Mouse (Mus musculus): ENCODE measurements around the gene Tmc5. TPM values are rescaled to one million over a fixed set of nuclear protein-coding genes. Genes with fewer than 3 reads are reported as not detected.
A peak's percentile ranks its signal among the peaks of the same experiment; 100 is the strongest.

Tmc5 gene
- polyA plus RNA-seq, 1 experiment from 2014 or later = 0.91 TPM

GRCm38 (mm10) chr7:118590726-118591305 is 6.3 kb upstream of the Tmc5 start:
- Histone ChIP-seq H3K27ac (no peak overlapping the region), H3K4me1 (replicated peaks; ENCODE audit: insufficient read depth, low read length) (peaks cover 3% of the 10 kb centered on the region; the same call in 1 of the 2 replicates), H3K36me3 (ENCODE audit: insufficient read depth, low read length) (no peaks in the 10 kb centered on the region), H3K9ac (ENCODE audit: low read depth, low read length) (no peak overlapping the region), H3K27me3 (ENCODE audit: insufficient read depth, low read length) (no peaks in the 10 kb centered on the region), H3K4me3 (replicated peaks; ENCODE audit: low read depth, low read length) (no peak overlapping the region), H3K9me3 (replicated peaks; ENCODE audit: low read length) (no peaks in the 10 kb centered on the region), H3K4me2 (ENCODE audit: low read length) (no peak overlapping the region)
- ATAC-seq (replicated peaks; ENCODE audit: low FRiP score, low read depth) (no peak), DNase-seq (ENCODE audit: low spot score) (no peak)
- no peak for TF ChIP-seq CTCF (IDR thresholded peaks at IDR 0.05; ENCODE audit: low read depth)
- WGBS = 90% methylated on average over 5 of the region's 5 CpGs

GRCm38 (mm10) chr7:118592146-118592545 is 5.0 kb upstream of the Tmc5 start:
- ATAC-seq (replicated peaks; ENCODE audit: low FRiP score, low read depth) = no peak
- peaks cover 3% of the 10 kb centered on the region; the same call in 1 of the 2 replicates for H3K4me1 ChIP-seq (replicated peaks; ENCODE audit: insufficient read depth, low read length)
- DNase-seq (ENCODE audit: low spot score) = no peak
- no peaks in the 10 kb centered on the region for H3K36me3 ChIP-seq (ENCODE audit: insufficient read depth, low read length)
- no peak overlapping the region for H3K9ac ChIP-seq (ENCODE audit: low read depth, low read length)
- no peaks in the 10 kb centered on the region for H3K27me3 ChIP-seq (ENCODE audit: insufficient read depth, low read length)
- H3K4me2 ChIP-seq (ENCODE audit: low read length) = no peak overlapping the region
- no peak for TF ChIP-seq CTCF (IDR thresholded peaks at IDR 0.05; ENCODE audit: low read depth)
- H3K27ac ChIP-seq = no peak overlapping the region
- no peak overlapping the region for H3K4me3 ChIP-seq (replicated peaks; ENCODE audit: low read depth, low read length)
- WGBS = 49% methylated on average over 6 of the region's 6 CpGs
- no peaks in the 10 kb centered on the region for H3K9me3 ChIP-seq (replicated peaks; ENCODE audit: low read length)

GRCm38 (mm10) chr7:118593567-118594407 is 3.3 kb upstream of the Tmc5 start:
- 16% methylated on average over 9 of the region's 9 CpGs for WGBS
- 0 out of 2 replicates have a peak overlapping the region, but pooled peaks have one; percentile 8 for H3K27ac ChIP-seq
- TF ChIP-seq CTCF (IDR thresholded peaks at IDR 0.05; ENCODE audit: low read depth) = no peak
- H3K36me3 ChIP-seq (ENCODE audit: insufficient read depth, low read length) = no peaks in the 10 kb centered on the region
- no peaks in the 10 kb centered on the region for H3K27me3 ChIP-seq (ENCODE audit: insufficient read depth, low read length)
- DNase-seq (ENCODE audit: low spot score) (peak; percentile 77), ATAC-seq (replicated peaks; ENCODE audit: low FRiP score, low read depth) (peak; percentile 74)
- no peak overlapping the region for H3K9ac ChIP-seq (ENCODE audit: low read depth, low read length)
- no peak overlapping the region for H3K4me2 ChIP-seq (ENCODE audit: low read length)
- H3K4me3 ChIP-seq (replicated peaks; ENCODE audit: low read depth, low read length) = no peak overlapping the region
- H3K9me3 ChIP-seq (replicated peaks; ENCODE audit: low read length) = no peaks in the 10 kb centered on the region
- H3K4me1 ChIP-seq (replicated peaks; ENCODE audit: insufficient read depth, low read length) = peaks cover 7% of the 10 kb centered on the region; the same call in 1 of the 2 replicates

GRCm38 (mm10) chr7:118594611-118595010 is 2.5 kb upstream of the Tmc5 start:
- no peak for ATAC-seq (replicated peaks; ENCODE audit: low FRiP score, low read depth)
- Histone ChIP-seq H3K4me1 (replicated peaks; ENCODE audit: insufficient read depth, low read length) (peaks cover 7% of the 10 kb centered on the region; the same call in 1 of the 2 replicates), H3K27me3 (ENCODE audit: insufficient read depth, low read length) (no peaks in the 10 kb centered on the region), H3K27ac (no peak overlapping the region), H3K36me3 (ENCODE audit: insufficient read depth, low read length) (no peaks in the 10 kb centered on the region), H3K4me3 (replicated peaks; ENCODE audit: low read depth, low read length) (no peak overlapping the region), H3K4me2 (ENCODE audit: low read length) (peak overlapping the region; percentile 32), H3K9ac (ENCODE audit: low read depth, low read length) (no peak overlapping the region), H3K9me3 (replicated peaks; ENCODE audit: low read length) (no peaks in the 10 kb centered on the region)
- WGBS = 39% methylated on average over 10 of the region's 10 CpGs
- no peak for TF ChIP-seq CTCF (IDR thresholded peaks at IDR 0.05; ENCODE audit: low read depth)
- DNase-seq (ENCODE audit: low spot score) = no peak

- H3K9ac ChIP-seq (ENCODE audit: low read depth, low read length) = no peak overlapping the region
Observed at GRCm38 (mm10) chr7:118595228-118595627, 1.9 kb upstream of the Tmc5 start.

GRCm38 (mm10) chr7:118596271-118596670 is 826 bp upstream of the Tmc5 start:
- ATAC-seq (replicated peaks; ENCODE audit: low FRiP score, low read depth) = no peak
- H3K36me3 ChIP-seq (ENCODE audit: insufficient read depth, low read length) = no peaks in the 10 kb centered on the region
- 77% methylated on average over 11 of the region's 11 CpGs for WGBS

More at GRCm38 (mm10) chr7:118595228-118595627, 1.9 kb upstream of the Tmc5 start:
- Histone ChIP-seq H3K27ac (no peak overlapping the region), H3K4me3 (replicated peaks; ENCODE audit: low read depth, low read length) (no peak overlapping the region), H3K36me3 (ENCODE audit: insufficient read depth, low read length) (no peaks in the 10 kb centered on the region), H3K4me2 (ENCODE audit: low read length) (peak overlapping the region; percentile 32), H3K4me1 (replicated peaks; ENCODE audit: insufficient read depth, low read length) (peaks cover 7% of the 10 kb centered on the region; the same call in 1 of the 2 replicates), H3K9me3 (replicated peaks; ENCODE audit: low read length) (no peaks in the 10 kb centered on the region), H3K27me3 (ENCODE audit: insufficient read depth, low read length) (no peaks in the 10 kb centered on the region)
- peak; percentile 99 for TF ChIP-seq CTCF (IDR thresholded peaks at IDR 0.05; ENCODE audit: low read depth)
- ATAC-seq (replicated peaks; ENCODE audit: low FRiP score, low read depth) = peak; percentile 66
- under 1% methylated on average over 14 of the region's 14 CpGs for WGBS
- DNase-seq (ENCODE audit: low spot score) = peak; percentile 97

More at GRCm38 (mm10) chr7:118596271-118596670, 826 bp upstream of the Tmc5 start:
- Histone ChIP-seq H3K4me2 (ENCODE audit: low read length) (no peak overlapping the region), H3K27me3 (ENCODE audit: insufficient read depth, low read length) (no peaks in the 10 kb centered on the region), H3K27ac (no peak overlapping the region), H3K9me3 (replicated peaks; ENCODE audit: low read length) (no peaks in the 10 kb centered on the region), H3K9ac (ENCODE audit: low read depth, low read length) (no peak overlapping the region), H3K4me1 (replicated peaks; ENCODE audit: insufficient read depth, low read length) (peaks cover 7% of the 10 kb centered on the region; the same call in 1 of the 2 replicates), H3K4me3 (replicated peaks; ENCODE audit: low read depth, low read length) (no peak overlapping the region)
- TF ChIP-seq CTCF (IDR thresholded peaks at IDR 0.05; ENCODE audit: low read depth) = no peak
- no peak for DNase-seq (ENCODE audit: low spot score)
